Mouse (Mus musculus): ENCODE measurements around the gene D11Wsu47e. TPM values are rescaled to one million over a fixed set of nuclear protein-coding genes. Genes with fewer than 3 reads are reported as not detected.
A peak's percentile ranks its signal among the peaks of the same experiment; 100 is the strongest.

Gene D11Wsu47e
- polyA plus RNA-seq (2014; fragmentation: Nextera tagmentation; extraction: Ambion mirVana): 20.5 and 29.7 TPM in 2 replicates

DNA sequence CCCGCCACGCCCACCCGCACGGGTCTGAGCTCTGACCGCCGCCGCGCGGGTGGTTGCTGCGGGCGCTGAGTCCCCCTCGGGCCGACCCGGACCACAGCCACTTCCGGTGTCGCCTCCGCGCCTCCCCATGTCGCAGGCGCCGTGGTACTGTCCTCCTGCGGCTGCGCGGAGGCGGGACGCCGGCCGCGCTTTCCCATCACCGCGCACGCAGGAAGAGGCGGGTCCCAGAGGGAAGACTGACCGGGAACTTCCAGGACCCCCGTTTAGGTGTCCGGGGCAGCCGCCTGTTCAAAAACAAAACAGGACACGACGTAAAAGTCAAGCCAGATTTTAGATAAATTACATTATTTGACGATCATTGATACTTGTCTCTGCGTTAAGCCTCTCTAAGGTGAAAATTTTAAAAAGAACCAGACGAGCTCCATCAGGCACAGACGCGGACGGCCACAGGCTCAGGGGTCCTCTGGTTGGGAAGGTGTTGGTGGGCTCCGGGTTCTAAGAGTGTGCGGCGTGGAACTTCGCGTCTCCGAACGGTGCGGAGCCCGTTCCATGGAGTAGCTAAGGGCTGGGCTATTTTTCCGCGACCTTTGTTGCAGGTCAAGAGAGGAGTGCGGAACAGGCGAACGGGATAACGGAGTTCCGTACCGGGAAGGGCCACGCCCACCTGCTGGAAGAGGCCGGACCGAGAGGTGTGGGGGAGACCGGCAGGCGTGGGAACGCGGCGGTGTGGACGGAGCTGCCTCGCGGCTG lies at the start of gene D11Wsu47e, which contains the start of gene Fam104a:
Gene D11Wsu47e, plus strand, starts transcription at position 456 of the 750 bp plus-strand sequence.
Gene Fam104a, minus strand, starts transcription at position 199 of the 750 bp plus-strand sequence.
- WGBS: under 1% methylated on average over 65 of the region's 73 CpGs
- H3K9me3 ChIP-seq (ENCODE audit: control insufficient read depth, low read length): no peaks in the 10 kb centered on the region
- peak within 1 kb of the TSS; percentile 96 for H3K4me3 ChIP-seq (ENCODE audit: low read length)
- H3K27me3 ChIP-seq (ENCODE audit: control insufficient read depth, insufficient read depth, low read length): no peaks in the 10 kb centered on the region
- H3K4me1 ChIP-seq (ENCODE audit: control insufficient read depth, insufficient read depth, low read length): peaks cover 36% of the 10 kb centered on the region
- peak; percentile 94 for ATAC-seq (ENCODE audit: low FRiP score, low TSS enrichment)
- H3K36me3 ChIP-seq (ENCODE audit: control insufficient read depth, insufficient read depth, low read length): peaks cover 16% of the 10 kb centered on the region
- peak within 1 kb of the TSS; percentile 94 for H3K9ac ChIP-seq (ENCODE audit: low read depth, low read length)
- H3K4me2 ChIP-seq (replicated peaks; ENCODE audit: low read depth, low read length): peak within 1 kb of the TSS; percentile 83
- H3K27ac ChIP-seq (ENCODE audit: low read depth, low read length): peak within 1 kb of the TSS; percentile 98

- H3K4me3 ChIP-seq (ENCODE audit: low read length): no peak overlapping the region
- peaks cover 5% of the 10 kb centered on the region; the same call in 1 of the 2 replicates for H3K9me3 ChIP-seq (ENCODE audit: control insufficient read depth, low read length)
- H3K27me3 ChIP-seq (ENCODE audit: control insufficient read depth, insufficient read depth, low read length): no peaks in the 10 kb centered on the region
- no peak overlapping the region for H3K4me2 ChIP-seq (replicated peaks; ENCODE audit: low read depth, low read length)
- no peak for ATAC-seq (ENCODE audit: low FRiP score, low TSS enrichment)
- 64% methylated on average over 10 of the region's 10 CpGs for WGBS
- H3K36me3 ChIP-seq (ENCODE audit: control insufficient read depth, insufficient read depth, low read length): no peaks in the 10 kb centered on the region
- no peak overlapping the region for H3K27ac ChIP-seq (ENCODE audit: low read depth, low read length)
- H3K4me1 ChIP-seq (ENCODE audit: control insufficient read depth, insufficient read depth, low read length): 0 out of 2 replicates have a peak, but pooled peaks cover 3% of the 10 kb centered on the region
- no peak overlapping the region for H3K9ac ChIP-seq (ENCODE audit: low read depth, low read length)
Observed at GRCm38 (mm10) chr11:113634699-113635121, 49.5 kb upstream of the D11Wsu47e start.

DNA sequence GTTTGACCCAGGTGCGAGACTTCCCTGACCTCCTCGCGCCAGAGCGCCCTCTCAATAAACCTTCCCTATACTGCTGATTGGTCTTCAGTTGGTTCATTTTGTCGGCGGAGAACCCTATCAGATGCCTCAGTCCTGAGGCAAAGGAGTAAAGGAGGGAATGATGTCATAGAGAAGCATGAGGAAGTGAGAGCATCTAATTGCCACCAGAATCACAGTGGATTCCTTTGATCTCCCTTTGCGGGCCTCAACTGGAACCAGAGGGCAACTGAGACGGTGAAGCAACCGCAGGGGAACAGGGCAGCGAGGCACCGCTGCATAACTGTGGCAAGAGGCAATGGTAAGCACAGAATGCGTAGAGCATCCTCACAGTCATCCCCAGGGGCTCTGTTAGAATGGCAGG lies 45.5 kb upstream of the D11Wsu47e start:
- Histone ChIP-seq H3K27me3 (ENCODE audit: control insufficient read depth, insufficient read depth, low read length) (no peaks in the 10 kb centered on the region), H3K36me3 (ENCODE audit: control insufficient read depth, insufficient read depth, low read length) (no peaks in the 10 kb centered on the region), H3K4me2 (replicated peaks; ENCODE audit: low read depth, low read length) (no peak overlapping the region), H3K4me3 (ENCODE audit: low read length) (no peak overlapping the region), H3K4me1 (ENCODE audit: control insufficient read depth, insufficient read depth, low read length) (no peaks in the 10 kb centered on the region), H3K27ac (ENCODE audit: low read depth, low read length) (no peak overlapping the region), H3K9me3 (ENCODE audit: control insufficient read depth, low read length) (peaks cover 5% of the 10 kb centered on the region; the same call in 1 of the 2 replicates), H3K9ac (ENCODE audit: low read depth, low read length) (no peak overlapping the region)
- 86% methylated on average over 12 of the region's 12 CpGs for WGBS
- ATAC-seq (ENCODE audit: low FRiP score, low TSS enrichment): no peak

DNA sequence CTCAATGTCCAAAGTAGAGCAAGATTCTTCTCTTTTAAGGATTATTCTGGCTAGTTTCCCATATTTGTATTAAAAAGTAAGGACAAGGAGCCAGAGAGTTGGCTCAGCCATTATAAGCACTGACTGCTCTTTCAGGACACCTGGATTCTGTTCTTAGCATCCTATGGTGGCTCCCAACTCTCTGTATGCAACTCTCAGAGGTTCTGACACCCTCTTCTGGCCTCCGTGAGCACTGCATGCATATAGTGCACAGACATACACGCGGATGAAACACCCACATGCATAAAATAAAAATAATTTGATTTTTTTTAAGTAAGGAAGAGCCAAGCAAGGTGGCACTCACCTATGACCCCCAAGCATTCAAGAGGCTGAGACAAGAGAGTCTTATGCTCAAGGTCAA lies 39.0 kb upstream of the D11Wsu47e start:
- H3K9ac ChIP-seq (ENCODE audit: low read depth, low read length): no peak overlapping the region
- no peaks in the 10 kb centered on the region for H3K36me3 ChIP-seq (ENCODE audit: control insufficient read depth, insufficient read depth, low read length)
- no peak overlapping the region for H3K4me3 ChIP-seq (ENCODE audit: low read length)
- H3K9me3 ChIP-seq (ENCODE audit: control insufficient read depth, low read length): no peaks in the 10 kb centered on the region; the same call in 1 of the 2 replicates
- no peak for ATAC-seq (ENCODE audit: low FRiP score, low TSS enrichment)
- 86% methylated on average over 3 of the region's 3 CpGs for WGBS
- no peak overlapping the region for H3K4me2 ChIP-seq (replicated peaks; ENCODE audit: low read depth, low read length)
- no peaks in the 10 kb centered on the region for H3K27me3 ChIP-seq (ENCODE audit: control insufficient read depth, insufficient read depth, low read length)
- H3K27ac ChIP-seq (ENCODE audit: low read depth, low read length): no peak overlapping the region
- H3K4me1 ChIP-seq (ENCODE audit: control insufficient read depth, insufficient read depth, low read length): peaks cover 1% of the 10 kb centered on the region; the same call in 1 of the 2 replicates

DNA sequence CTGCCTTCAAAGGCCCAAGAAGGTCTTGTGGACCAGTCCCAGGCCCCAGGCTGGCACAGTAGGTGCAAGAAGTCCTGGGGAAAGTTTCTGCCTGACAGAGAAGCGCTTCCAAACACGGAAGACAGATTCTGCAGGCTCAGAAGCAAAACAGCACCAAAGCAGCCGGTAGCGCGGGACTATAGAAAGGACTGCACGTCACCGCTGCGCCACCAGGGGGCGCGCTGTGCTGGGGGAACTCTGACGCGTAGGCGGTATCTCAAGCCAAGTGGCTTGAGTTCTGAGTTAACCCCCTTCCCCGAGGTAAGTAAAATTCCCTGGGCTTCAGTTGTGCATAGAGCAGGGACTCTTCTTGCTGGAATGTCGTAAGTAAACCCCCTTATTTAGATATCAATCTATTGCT lies 36.1 kb upstream of the D11Wsu47e start:
- H3K4me1 ChIP-seq (ENCODE audit: control insufficient read depth, insufficient read depth, low read length): peaks cover 26% of the 10 kb centered on the region
- no peak overlapping the region for H3K4me3 ChIP-seq (ENCODE audit: low read length)
- H3K27ac ChIP-seq (ENCODE audit: low read depth, low read length): no peak overlapping the region

GRCm38 (mm10) chr11:113648690-113649352 lies 35.4 kb upstream of the D11Wsu47e start, which contains the start of gene Cog1:
TSS of gene Cog1 (plus strand) at chr11:113649169.
- no peak for ATAC-seq (ENCODE audit: low FRiP score, low TSS enrichment)
- H3K27me3 ChIP-seq (ENCODE audit: control insufficient read depth, insufficient read depth, low read length): no peaks in the 10 kb centered on the region
- H3K27ac ChIP-seq (ENCODE audit: low read depth, low read length): peak within 1 kb of the TSS; percentile 66; the same call in 1 of the 2 replicates
- peaks cover 21% of the 10 kb centered on the region for H3K36me3 ChIP-seq (ENCODE audit: control insufficient read depth, insufficient read depth, low read length)
- peak within 1 kb of the TSS; percentile 61 for H3K4me2 ChIP-seq (replicated peaks; ENCODE audit: low read depth, low read length)
- peaks cover 26% of the 10 kb centered on the region for H3K4me1 ChIP-seq (ENCODE audit: control insufficient read depth, insufficient read depth, low read length)
- H3K9me3 ChIP-seq (ENCODE audit: control insufficient read depth, low read length): no peaks in the 10 kb centered on the region; the same call in 1 of the 2 replicates
- H3K4me3 ChIP-seq (ENCODE audit: low read length): peak within 1 kb of the TSS; percentile 88
- WGBS: 43% methylated on average over 26 of the region's 26 CpGs
- H3K9ac ChIP-seq (ENCODE audit: low read depth, low read length): peak within 1 kb of the TSS; percentile 93

More for the DNA sequence above, 36.1 kb upstream of the D11Wsu47e start:
- peaks cover 14% of the 10 kb centered on the region for H3K36me3 ChIP-seq (ENCODE audit: control insufficient read depth, insufficient read depth, low read length)
- H3K4me2 ChIP-seq (replicated peaks; ENCODE audit: low read depth, low read length): no peak overlapping the region
- no peaks in the 10 kb centered on the region for H3K27me3 ChIP-seq (ENCODE audit: control insufficient read depth, insufficient read depth, low read length)
- H3K9ac ChIP-seq (ENCODE audit: low read depth, low read length): no peak overlapping the region
- no peak for ATAC-seq (ENCODE audit: low FRiP score, low TSS enrichment)
- WGBS: 4% methylated on average over 15 of the region's 15 CpGs
- H3K9me3 ChIP-seq (ENCODE audit: control insufficient read depth, low read length): no peaks in the 10 kb centered on the region; the same call in 1 of the 2 replicates

DNA sequence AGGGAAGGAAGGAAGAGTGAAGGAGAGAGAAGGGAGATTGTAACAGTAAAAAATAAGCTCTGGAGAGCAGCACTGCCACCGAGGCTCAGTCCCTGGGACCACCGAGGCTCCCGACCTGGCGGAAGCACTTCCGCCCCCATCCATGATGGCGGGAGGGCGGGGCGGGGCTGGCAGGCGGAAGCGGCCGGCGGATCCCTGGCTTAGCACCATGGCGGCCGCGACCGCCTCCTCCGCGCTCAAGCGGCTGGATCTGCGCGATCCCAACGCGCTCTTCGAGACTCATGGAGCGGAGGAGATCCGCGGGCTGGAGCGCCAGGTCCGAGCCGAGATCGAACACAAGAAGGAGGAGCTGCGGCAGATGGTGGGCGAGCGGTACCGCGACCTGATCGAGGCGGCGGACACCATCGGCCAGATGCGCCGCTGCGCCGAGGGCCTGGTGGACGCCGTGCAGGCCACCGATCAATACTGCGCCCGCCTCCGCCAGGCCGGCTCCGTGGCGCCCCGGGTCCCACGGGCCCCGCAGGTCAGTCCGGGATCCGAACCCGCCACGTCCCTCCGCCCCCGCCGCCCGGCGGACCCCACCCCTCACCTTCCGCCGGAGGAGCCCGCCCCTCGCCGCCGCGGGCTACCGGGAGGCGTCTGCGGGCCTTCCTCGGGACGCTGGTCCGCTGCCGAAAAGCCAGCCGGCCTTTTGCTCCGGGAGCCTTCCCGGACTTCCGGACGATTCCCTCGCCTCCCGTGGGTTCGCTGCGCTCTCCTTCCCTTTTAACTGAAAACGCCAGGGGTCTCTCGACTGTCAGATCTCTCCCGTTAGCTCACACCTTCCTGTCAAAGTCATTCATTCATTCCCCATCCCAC lies 34.6 kb upstream of the D11Wsu47e start, which contains the start of gene Slc39a11:
Gene Slc39a11, minus strand, starts transcription at position 727 of the 858 bp plus-strand sequence.
- peaks cover 26% of the 10 kb centered on the region for H3K4me1 ChIP-seq (ENCODE audit: control insufficient read depth, insufficient read depth, low read length)

DNA sequence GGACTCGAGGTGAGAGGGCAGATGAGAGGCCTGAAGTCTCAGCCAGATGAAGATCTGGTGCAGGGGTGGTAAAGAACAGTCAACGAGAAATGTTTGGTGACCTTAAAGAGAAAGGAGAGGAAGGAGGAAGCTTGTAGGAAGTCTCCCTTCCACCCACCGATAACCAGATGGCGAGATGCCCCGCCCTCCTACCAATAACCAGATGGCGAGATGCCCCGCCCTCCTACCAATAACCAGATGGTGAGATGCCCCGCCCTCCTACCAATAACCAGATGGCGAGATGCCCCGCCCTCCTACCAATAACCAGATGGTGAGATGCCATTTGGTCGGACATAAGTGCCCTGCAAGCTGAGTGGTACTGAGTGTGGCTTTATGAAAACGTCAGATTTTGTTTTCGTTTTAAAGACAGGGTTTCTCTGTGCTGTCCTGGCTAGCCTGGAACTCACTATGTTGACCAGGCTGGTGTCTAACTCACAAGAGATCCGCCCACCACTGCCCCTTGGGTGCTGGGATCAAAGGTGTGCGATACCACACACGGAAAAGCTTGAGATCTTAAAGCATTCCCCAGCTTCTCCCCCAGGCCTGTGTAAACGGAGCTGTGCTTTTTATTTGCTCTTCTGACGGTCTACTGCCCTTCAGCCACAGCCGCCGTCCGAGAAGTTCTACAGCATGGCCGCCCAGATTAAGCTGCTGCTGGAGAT lies 32.9 kb upstream of the D11Wsu47e start:
- Histone ChIP-seq H3K9ac (ENCODE audit: low read depth, low read length) (no peak overlapping the region), H3K27me3 (ENCODE audit: control insufficient read depth, insufficient read depth, low read length) (no peaks in the 10 kb centered on the region), H3K27ac (ENCODE audit: low read depth, low read length) (no peak overlapping the region), H3K36me3 (ENCODE audit: control insufficient read depth, insufficient read depth, low read length) (peaks cover 45% of the 10 kb centered on the region), H3K9me3 (ENCODE audit: control insufficient read depth, low read length) (no peaks in the 10 kb centered on the region), H3K4me2 (replicated peaks; ENCODE audit: low read depth, low read length) (no peak overlapping the region), H3K4me3 (ENCODE audit: low read length) (no peak overlapping the region), H3K4me1 (ENCODE audit: control insufficient read depth, insufficient read depth, low read length) (peaks cover 26% of the 10 kb centered on the region)
- 0 out of 2 replicates have a peak, but pooled peaks have one; percentile 2 for ATAC-seq (ENCODE audit: low FRiP score, low TSS enrichment)
- WGBS: 47% methylated on average over 22 of the region's 22 CpGs

More for the DNA sequence above, 34.6 kb upstream of the D11Wsu47e start, which contains the start of gene Slc39a11:
- whole genome bisulfite sequencing: under 1% methylated on average over 82 of the region's 91 CpGs
- Histone ChIP-seq H3K27ac (ENCODE audit: low read depth, low read length) (peak within 1 kb of the TSS; percentile 66; the same call in 1 of the 2 replicates), H3K9ac (ENCODE audit: low read depth, low read length) (peak within 1 kb of the TSS; percentile 93), H3K36me3 (ENCODE audit: control insufficient read depth, insufficient read depth, low read length) (peaks cover 28% of the 10 kb centered on the region), H3K4me2 (replicated peaks; ENCODE audit: low read depth, low read length) (peak within 1 kb of the TSS; percentile 61), H3K4me3 (ENCODE audit: low read length) (peak within 1 kb of the TSS; percentile 88), H3K9me3 (ENCODE audit: control insufficient read depth, low read length) (no peaks in the 10 kb centered on the region; the same call in 1 of the 2 replicates), H3K27me3 (ENCODE audit: control insufficient read depth, insufficient read depth, low read length) (no peaks in the 10 kb centered on the region)
- ATAC-seq (ENCODE audit: low FRiP score, low TSS enrichment): peak; percentile 61
